Mouse (Mus musculus) forebrain, embryonic 14.5 days (tissue): ENCODE measurements at regions not wholly inside any gene's neighbourhood (a gene's known extent, or its start where the extent isn't known, plus 50 kb on each side); places are given as distances from the start of the nearest gene placed in this dataset.

Source experiments
- ATAC-seq: fragments of 200-750 bp; cut with Nextera tagmentation; 2 replicates; pipeline ENCODE4 v1.8.0; 2017; ENCODE audit warnings: mild to moderate bottlenecking, moderate library complexity
- DNase-seq: peaks from one replicate; pipeline ENCODE4 v3.0.0-alpha.2; 2015; ENCODE audit warnings: low spot score
- H3K27ac ChIP-seq: fragments of 300-500 bp; sonication (generic); 2 replicates; pipeline ENCODE4 v1.5.1; 2014; ENCODE audit warnings: low read depth, mild to moderate bottlenecking, control low read depth, low read length, moderate library complexity
- H3K27me3 ChIP-seq: fragments of 300-500 bp; sonication (generic); replicated peaks from 2 replicates; pipeline ENCODE4 v1.6.1; 2014; ENCODE audit warnings: low read length, control low read depth, mixed read lengths; ENCODE audit not compliant: control insufficient read depth, insufficient read depth
- H3K36me3 ChIP-seq: fragments of 300-500 bp; sonication (generic); 2 replicates; pipeline ENCODE4 v1.6.1; 2014; ENCODE audit warnings: low read length, control low read depth; ENCODE audit not compliant: control insufficient read depth, insufficient read depth
- H3K4me1 ChIP-seq: fragments of 300-500 bp; sonication (generic); 2 replicates; pipeline ENCODE4 v1.6.1; 2014; ENCODE audit warnings: antibody characterized with exemption, low read length, control low read depth; ENCODE audit not compliant: control insufficient read depth, insufficient read depth
- H3K4me2 ChIP-seq: fragments of 300-500 bp; sonication (generic); 2 replicates; pipeline ENCODE4 v1.6.1; 2014; ENCODE audit warnings: mild to moderate bottlenecking, control low read depth, low read length
- H3K4me3 ChIP-seq: fragments of 300-500 bp; sonication (generic); 2 replicates; pipeline ENCODE4 v1.5.1; 2014; ENCODE audit warnings: low read depth, low read length, control low read depth
- H3K9ac ChIP-seq: fragments of 300-500 bp; sonication (generic); 2 replicates; pipeline ENCODE4 v1.6.1; 2014; ENCODE audit warnings: mild to moderate bottlenecking, low read length, control low read depth, moderate library complexity
- H3K9me3 ChIP-seq: fragments of 300-500 bp; sonication (generic); replicated peaks from 2 replicates; pipeline ENCODE4 v1.6.1; 2016; ENCODE audit warnings: low read length, control low read depth, mixed read lengths; ENCODE audit not compliant: control insufficient read depth
- WGBS: fragments of 180-500 bp; shearing (Covaris S2); extraction: QIAGEN DNeasy Blood & Tissue Kit; methylation state at CpG from one replicate; pipeline ENCODE4 v1.1.7; 2014; 5-methylcytosine and 5-hydroxymethylcytosine counted together

DNA sequence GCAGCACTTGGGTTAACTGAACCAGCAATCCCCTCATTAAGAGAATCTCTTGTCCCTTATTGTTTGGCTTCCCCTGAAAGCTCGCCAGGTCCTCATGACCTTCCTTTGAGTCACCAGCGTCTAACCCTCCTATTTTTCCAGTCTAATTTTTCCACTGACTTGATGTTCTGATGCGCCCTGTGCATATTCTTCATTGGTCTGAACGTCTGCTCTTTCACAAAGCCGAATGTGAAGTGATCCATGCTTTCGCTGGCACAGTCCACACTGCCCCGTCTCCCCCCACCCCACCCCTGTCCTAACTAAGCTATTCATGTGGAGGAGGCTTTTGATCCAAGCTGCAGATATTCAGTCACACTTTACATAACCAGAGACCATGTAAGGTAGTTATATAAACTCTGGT, 183.8 kb downstream of the Tfap2a start:
- H3K9me3 ChIP-seq: no peaks in the 10 kb centered on the region
- no peaks in the 10 kb centered on the region for H3K4me1 ChIP-seq
- H3K27me3 ChIP-seq: no peaks in the 10 kb centered on the region
- H3K9ac ChIP-seq: no peak overlapping the region
- DNase-seq: no peak
- no peaks in the 10 kb centered on the region for H3K36me3 ChIP-seq
- no peak for ATAC-seq
- WGBS: 60% methylated on average over 7 of the region's 7 CpGs
- H3K27ac ChIP-seq: no peak overlapping the region
- H3K4me3 ChIP-seq: no peak overlapping the region
- no peak overlapping the region for H3K4me2 ChIP-seq

DNA sequence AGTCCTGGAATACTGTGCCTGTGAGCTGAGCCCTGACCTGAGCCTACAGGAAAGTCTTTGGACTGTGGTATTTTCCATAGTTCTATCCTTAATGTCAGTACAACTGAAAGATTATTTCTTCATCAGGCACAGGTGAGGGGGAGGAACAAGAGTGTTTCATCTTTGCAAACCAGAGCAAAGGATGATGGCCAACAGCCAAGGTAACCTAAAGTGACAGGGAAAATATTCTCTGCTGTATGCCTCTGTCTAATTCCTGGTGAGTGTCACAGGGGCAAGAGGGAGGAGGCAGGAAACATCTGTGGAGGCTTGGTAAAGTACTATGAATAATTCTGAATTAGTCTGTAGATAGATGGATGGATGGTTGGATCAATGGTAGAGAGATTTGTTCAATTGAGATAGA, 164.3 kb upstream of the Ofcc1 start:
- Histone ChIP-seq H3K4me3 (no peak overlapping the region), H3K9me3 (no peaks in the 10 kb centered on the region), H3K27me3 (no peaks in the 10 kb centered on the region), H3K4me1 (no peaks in the 10 kb centered on the region), H3K9ac (no peak overlapping the region), H3K36me3 (no peaks in the 10 kb centered on the region), H3K4me2 (no peak overlapping the region), H3K27ac (no peak overlapping the region)
- DNase-seq (no peak), ATAC-seq (no peak)

GRCm38 (mm10) chr13:40523115-40523514, 161.9 kb upstream of the Ofcc1 start:
- Histone ChIP-seq H3K27me3 (no peaks in the 10 kb centered on the region), H3K9me3 (no peaks in the 10 kb centered on the region), H3K27ac (no peak overlapping the region), H3K4me1 (no peaks in the 10 kb centered on the region), H3K9ac (no peak overlapping the region), H3K4me2 (no peak overlapping the region), H3K36me3 (no peaks in the 10 kb centered on the region), H3K4me3 (no peak overlapping the region)
- WGBS: 63% methylated on average over 2 of the region's 2 CpGs
- ATAC-seq (no peak), DNase-seq (no peak)

DNA sequence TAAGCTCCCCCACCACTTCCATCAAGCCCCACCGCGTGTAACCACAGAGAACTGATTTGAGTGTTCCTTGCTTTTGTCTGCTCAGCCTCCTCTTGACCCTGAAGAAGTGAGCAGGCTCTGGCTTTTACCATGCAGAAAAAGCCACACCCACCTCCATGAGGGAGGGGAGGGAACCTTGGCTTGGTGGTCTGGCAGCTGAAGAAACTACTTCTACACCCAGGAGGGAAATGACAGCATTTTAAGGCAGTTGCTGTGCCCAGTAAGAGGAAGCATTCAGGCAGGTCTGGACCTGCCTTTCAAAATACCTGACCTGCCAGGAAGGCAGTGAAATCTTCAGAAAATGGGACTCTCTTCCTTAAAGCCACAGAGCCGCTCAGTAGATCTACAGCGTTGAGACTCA, 156.9 kb upstream of the Ofcc1 start:
- Histone ChIP-seq H3K4me2 (no peak overlapping the region), H3K27me3 (no peaks in the 10 kb centered on the region), H3K27ac (no peak overlapping the region), H3K4me1 (no peaks in the 10 kb centered on the region), H3K9ac (no peak overlapping the region), H3K4me3 (no peak overlapping the region), H3K9me3 (no peaks in the 10 kb centered on the region), H3K36me3 (no peaks in the 10 kb centered on the region)
- DNase-seq (no peak), ATAC-seq (no peak)
- WGBS: 68% methylated on average over 4 of the region's 4 CpGs

- H3K27ac ChIP-seq: no peak overlapping the region
- no peaks in the 10 kb centered on the region for H3K4me1 ChIP-seq
- H3K36me3 ChIP-seq: no peaks in the 10 kb centered on the region
- ATAC-seq: no peak
- WGBS: 41% methylated on average over 1 of the region's 1 CpGs
- H3K4me3 ChIP-seq: no peak overlapping the region
- H3K27me3 ChIP-seq: no peaks in the 10 kb centered on the region
- no peak for DNase-seq
- no peaks in the 10 kb centered on the region for H3K9me3 ChIP-seq
- H3K4me2 ChIP-seq: no peak overlapping the region
- no peak overlapping the region for H3K9ac ChIP-seq
Observed at GRCm38 (mm10) chr13:40509290-40509689, 148.0 kb upstream of the Ofcc1 start.

GRCm38 (mm10) chr13:40480830-40481229, 119.6 kb upstream of the Ofcc1 start:
- no peaks in the 10 kb centered on the region for H3K27me3 ChIP-seq
- H3K9me3 ChIP-seq: no peaks in the 10 kb centered on the region
- no peak overlapping the region for H3K4me2 ChIP-seq
- no peak overlapping the region for H3K9ac ChIP-seq
- no peaks in the 10 kb centered on the region for H3K36me3 ChIP-seq
- DNase-seq (peak; percentile 64), ATAC-seq (peak; percentile 61)
- no peak overlapping the region for H3K27ac ChIP-seq
- 33% methylated on average over 7 of the region's 7 CpGs for WGBS
- H3K4me3 ChIP-seq: no peak overlapping the region
- H3K4me1 ChIP-seq: no peaks in the 10 kb centered on the region

GRCm38 (mm10) chr13:40472683-40473082, 111.4 kb upstream of the Ofcc1 start:
- no peak for ATAC-seq
- no peaks in the 10 kb centered on the region for H3K27me3 ChIP-seq
- no peak overlapping the region for H3K4me2 ChIP-seq

GRCm38 (mm10) chr13:40469162-40469561, 107.9 kb upstream of the Ofcc1 start:
- H3K4me3 ChIP-seq: no peak overlapping the region
- H3K4me1 ChIP-seq: no peaks in the 10 kb centered on the region
- 96% methylated on average over 7 of the region's 7 CpGs for WGBS

More at GRCm38 (mm10) chr13:40472683-40473082, 111.4 kb upstream of the Ofcc1 start:
- 85% methylated on average over 3 of the region's 3 CpGs for WGBS
- Histone ChIP-seq H3K4me1 (no peaks in the 10 kb centered on the region), H3K27ac (no peak overlapping the region), H3K9me3 (no peaks in the 10 kb centered on the region), H3K9ac (no peak overlapping the region), H3K4me3 (no peak overlapping the region), H3K36me3 (no peaks in the 10 kb centered on the region)
- DNase-seq: no peak

GRCm38 (mm10) chr13:40453360-40453759, 92.1 kb upstream of the Ofcc1 start:
- Histone ChIP-seq H3K36me3 (no peaks in the 10 kb centered on the region), H3K4me1 (no peaks in the 10 kb centered on the region), H3K4me2 (no peak overlapping the region), H3K27me3 (no peaks in the 10 kb centered on the region), H3K9me3 (no peaks in the 10 kb centered on the region), H3K9ac (no peak overlapping the region), H3K27ac (no peak overlapping the region), H3K4me3 (no peak overlapping the region)
- 92% methylated on average over 2 of the region's 2 CpGs for WGBS
- no peak for DNase-seq
- no peak for ATAC-seq

More at GRCm38 (mm10) chr13:40469162-40469561, 107.9 kb upstream of the Ofcc1 start:
- Histone ChIP-seq H3K4me2 (no peak overlapping the region), H3K27ac (no peak overlapping the region), H3K36me3 (no peaks in the 10 kb centered on the region), H3K9ac (no peak overlapping the region), H3K27me3 (no peaks in the 10 kb centered on the region), H3K9me3 (no peaks in the 10 kb centered on the region)
- DNase-seq: no peak
- ATAC-seq: no peak
